Mouse (Mus musculus): ENCODE results near the gene Zfp597. TPM values are rescaled to one million over a fixed set of nuclear protein-coding genes. Genes with fewer than 3 reads are reported as not detected.
"Not testable (repeated sequence)": the region's sequence is repeated elsewhere in the genome, so short reads cannot be mapped to it uniquely, and the experiment has no call there.

The Zfp597 gene
- polyA plus RNA-seq, 1 experiment from 2014 or later = 8.1 TPM

DNA sequence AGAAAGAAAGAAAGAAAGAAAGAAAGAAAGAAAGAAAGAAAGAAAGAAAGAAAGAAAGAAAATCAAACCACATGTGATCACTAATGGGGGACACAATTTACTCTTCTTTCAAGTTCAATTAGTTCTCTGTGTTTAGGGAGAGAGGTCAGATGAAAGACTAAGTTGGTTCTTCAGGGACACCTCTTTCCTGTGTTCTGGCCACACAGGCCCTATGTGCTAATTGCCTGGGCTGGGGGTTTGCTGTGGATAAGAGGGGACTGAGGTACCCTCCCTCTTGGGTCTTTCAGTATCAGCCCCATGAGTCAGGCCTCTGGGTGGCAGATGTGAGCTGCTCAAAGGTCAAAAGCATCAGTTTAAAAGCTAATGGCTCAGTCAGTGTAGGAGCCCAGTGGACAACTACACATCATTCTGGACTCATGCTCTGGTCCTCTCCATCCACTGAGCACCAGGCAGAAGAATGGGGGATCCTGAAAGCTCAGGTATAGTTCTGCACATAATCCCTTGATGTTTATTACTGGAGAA lies 53.7 kb downstream of the Zfp597 start, which contains the start of gene Olfr15:
Gene Olfr15 (plus strand): TSS at position 291 of the 522 bp plus-strand sequence.
- no peak within 1 kb of the TSS for H3K4me2 ChIP-seq (replicated peaks; ENCODE audit: low read depth, low read length)
- H3K27me3 ChIP-seq (ENCODE audit: control insufficient read depth, insufficient read depth, low read length) = no peaks in the 10 kb centered on the region
- H3K4me1 ChIP-seq (ENCODE audit: control insufficient read depth, insufficient read depth, low read length) = no peaks in the 10 kb centered on the region
- no peak for ATAC-seq (ENCODE audit: insufficient number of reproducible peaks, insufficient read depth, low FRiP score, low read depth)
- H3K9ac ChIP-seq (replicated peaks; ENCODE audit: low read depth, low read length) = no peak within 1 kb of the TSS
- H3K4me3 ChIP-seq (ENCODE audit: low read depth, low read length) = no peak within 1 kb of the TSS
- no peak within 1 kb of the TSS for H3K27ac ChIP-seq (ENCODE audit: low read length)
- no peaks in the 10 kb centered on the region for H3K9me3 ChIP-seq (ENCODE audit: control insufficient read depth, low read depth, low read length)
- H3K36me3 ChIP-seq (ENCODE audit: control insufficient read depth, insufficient read depth, low read length) = no peaks in the 10 kb centered on the region

DNA sequence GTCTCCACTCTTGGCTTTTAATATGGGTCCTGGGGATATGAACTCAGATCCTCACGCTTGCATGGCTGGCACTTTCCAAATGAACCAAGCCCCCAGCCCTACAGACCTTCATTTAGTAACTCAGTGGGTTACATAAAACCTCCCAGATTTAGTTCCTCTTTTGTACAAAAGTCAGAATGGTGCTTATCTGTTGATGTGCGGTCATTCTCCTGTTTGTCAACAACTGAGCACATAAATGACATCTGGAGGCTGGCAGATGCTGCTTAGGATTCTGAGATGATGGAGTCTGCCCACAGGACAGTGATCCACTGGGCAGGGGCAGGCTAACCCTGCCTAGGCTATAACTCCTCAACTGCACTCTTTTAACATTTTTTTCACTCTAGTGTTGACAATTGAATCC lies 54.6 kb downstream of the Zfp597 start:
- 77% methylated on average over 2 of the region's 2 CpGs for WGBS
- no peak for ATAC-seq (ENCODE audit: insufficient number of reproducible peaks, insufficient read depth, low FRiP score, low read depth)

DNA sequence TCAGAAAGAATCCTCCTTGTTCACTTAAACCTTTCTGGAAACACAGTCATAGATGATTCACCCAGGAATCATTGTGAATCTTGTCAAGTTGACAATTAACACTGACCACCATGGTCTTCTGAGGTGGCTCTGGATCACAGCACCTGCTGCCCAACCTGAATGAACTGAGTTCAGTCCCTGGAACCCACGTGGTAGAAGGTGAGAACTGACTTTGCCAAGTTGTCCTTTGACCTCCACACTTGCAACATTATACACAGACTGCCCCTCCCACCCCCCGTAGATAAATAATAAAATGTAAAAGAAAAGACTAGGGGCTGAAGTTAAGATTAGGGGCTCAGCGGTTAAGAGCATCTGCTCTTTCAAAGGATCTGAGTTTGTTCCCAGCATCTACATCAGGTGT lies 56.3 kb downstream of the Zfp597 start:
- ATAC-seq (ENCODE audit: insufficient number of reproducible peaks, insufficient read depth, low FRiP score, low read depth) = no peak
- no peak overlapping the region for H3K4me2 ChIP-seq (replicated peaks; ENCODE audit: low read depth, low read length)
- no peak overlapping the region for H3K27ac ChIP-seq (ENCODE audit: low read length)
- no peaks in the 10 kb centered on the region for H3K9me3 ChIP-seq (ENCODE audit: control insufficient read depth, low read depth, low read length)
- no peaks in the 10 kb centered on the region for H3K4me1 ChIP-seq (ENCODE audit: control insufficient read depth, insufficient read depth, low read length)
- no peak overlapping the region for H3K9ac ChIP-seq (replicated peaks; ENCODE audit: low read depth, low read length)
- H3K4me3 ChIP-seq (ENCODE audit: low read depth, low read length) = no peak overlapping the region
- H3K27me3 ChIP-seq (ENCODE audit: control insufficient read depth, insufficient read depth, low read length) = no peaks in the 10 kb centered on the region
- WGBS = 52% methylated on average over 3 of the region's 3 CpGs
- no peaks in the 10 kb centered on the region for H3K36me3 ChIP-seq (ENCODE audit: control insufficient read depth, insufficient read depth, low read length)

More for the DNA sequence above, 54.6 kb downstream of the Zfp597 start:
- Histone ChIP-seq H3K9me3 (ENCODE audit: control insufficient read depth, low read depth, low read length) (no peaks in the 10 kb centered on the region), H3K27ac (ENCODE audit: low read length) (no peak overlapping the region), H3K4me2 (replicated peaks; ENCODE audit: low read depth, low read length) (no peak overlapping the region), H3K4me1 (ENCODE audit: control insufficient read depth, insufficient read depth, low read length) (no peaks in the 10 kb centered on the region), H3K4me3 (ENCODE audit: low read depth, low read length) (no peak overlapping the region), H3K27me3 (ENCODE audit: control insufficient read depth, insufficient read depth, low read length) (no peaks in the 10 kb centered on the region), H3K36me3 (ENCODE audit: control insufficient read depth, insufficient read depth, low read length) (no peaks in the 10 kb centered on the region), H3K9ac (replicated peaks; ENCODE audit: low read depth, low read length) (no peak overlapping the region)

- Histone ChIP-seq H3K4me2 (replicated peaks; ENCODE audit: low read depth, low read length) (no peak overlapping the region), H3K9me3 (ENCODE audit: control insufficient read depth, low read depth, low read length) (no peaks in the 10 kb centered on the region), H3K36me3 (ENCODE audit: control insufficient read depth, insufficient read depth, low read length) (no peaks in the 10 kb centered on the region), H3K9ac (replicated peaks; ENCODE audit: low read depth, low read length) (no peak overlapping the region), H3K27ac (ENCODE audit: low read length) (no peak overlapping the region), H3K27me3 (ENCODE audit: control insufficient read depth, insufficient read depth, low read length) (no peaks in the 10 kb centered on the region), H3K4me3 (ENCODE audit: low read depth, low read length) (no peak overlapping the region), H3K4me1 (ENCODE audit: control insufficient read depth, insufficient read depth, low read length) (no peaks in the 10 kb centered on the region)
- 92% methylated on average over 2 of the region's 2 CpGs for WGBS
- ATAC-seq (ENCODE audit: insufficient number of reproducible peaks, insufficient read depth, low FRiP score, low read depth) = no peak
These were observed 64.2 kb downstream of the Zfp597 start for GRCm38 (mm10) chr16:3820202-3820601.

DNA sequence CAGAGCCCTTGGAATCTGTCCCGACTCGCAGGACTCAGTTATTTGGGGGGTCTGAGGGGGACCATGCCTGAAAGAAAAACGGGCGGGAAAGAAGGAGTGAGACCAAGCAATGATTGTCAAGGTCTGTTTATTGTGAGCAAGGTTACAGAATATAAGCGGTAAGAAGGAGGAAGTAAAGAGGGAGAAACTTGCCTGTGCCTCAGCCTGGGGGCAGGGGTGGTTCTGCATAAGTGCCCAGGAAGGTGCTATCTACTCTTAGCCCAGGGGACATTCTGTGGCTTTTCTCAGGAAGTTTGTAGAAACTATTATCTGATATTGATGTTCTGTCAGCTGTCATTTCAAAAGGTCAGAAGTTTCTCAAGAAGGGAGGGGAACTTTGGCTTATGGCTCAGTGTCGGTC lies 69.7 kb downstream of the Zfp597 start:
- 82% methylated on average over 6 of the region's 6 CpGs for WGBS
- H3K9me3 ChIP-seq (ENCODE audit: control insufficient read depth, low read depth, low read length); H3K4me1 ChIP-seq (ENCODE audit: control insufficient read depth, insufficient read depth, low read length); H3K36me3 ChIP-seq (ENCODE audit: control insufficient read depth, insufficient read depth, low read length); H3K27me3 ChIP-seq (ENCODE audit: control insufficient read depth, insufficient read depth, low read length); H3K4me2 ChIP-seq (replicated peaks; ENCODE audit: low read depth, low read length); H3K27ac ChIP-seq (ENCODE audit: low read length); H3K4me3 ChIP-seq (ENCODE audit: low read depth, low read length); H3K9ac ChIP-seq (replicated peaks; ENCODE audit: low read depth, low read length); ATAC-seq (ENCODE audit: insufficient number of reproducible peaks, insufficient read depth, low FRiP score, low read depth): not testable (repeated sequence)

Small RNA genes within 50 kb of the gene (microRNA-seq; reads per million reads assigned to microRNA genes)
- gene Gm23493 = not detected

Other genes starting within 250 kb of the Zfp597 start
- not detected in 2 replicates for gene Mefv, start 166.5 kb downstream of the Zfp597 start, polyA plus RNA-seq (2014; fragmentation: Nextera tagmentation; extraction: Ambion mirVana)
- gene Zfp263, start 140.5 kb downstream of the Zfp597 start, polyA plus RNA-seq (2014; fragmentation: Nextera tagmentation; extraction: Ambion mirVana) = 29.9 and 30.3 TPM in 2 replicates
- not detected in 2 replicates for gene Olfr15, start 53.7 kb downstream of the Zfp597 start, polyA plus RNA-seq (2014; fragmentation: Nextera tagmentation; extraction: Ambion mirVana)
- 1.7 TPM in 2 replicates for gene Zfp174, start 37.3 kb downstream of the Zfp597 start, polyA plus RNA-seq (2014; fragmentation: Nextera tagmentation; extraction: Ambion mirVana)
- 49.1 and 53.0 TPM in 2 replicates for gene Naa60, start 12.2 kb downstream of the Zfp597 start, polyA plus RNA-seq (2014; fragmentation: Nextera tagmentation; extraction: Ambion mirVana)
- 1.00 and 3.2 TPM in 2 replicates for gene Gm20695, start 87 bp upstream of the Zfp597 start, polyA plus RNA-seq (2014; fragmentation: Nextera tagmentation; extraction: Ambion mirVana)
- gene 1700037C18Rik, start 24.1 kb upstream of the Zfp597 start, polyA plus RNA-seq (2014; fragmentation: Nextera tagmentation; extraction: Ambion mirVana) = 6.2 and 6.6 TPM in 2 replicates
- 28.3 and 28.9 TPM in 2 replicates for gene Cluap1, start 24.2 kb upstream of the Zfp597 start, polyA plus RNA-seq (2014; fragmentation: Nextera tagmentation; extraction: Ambion mirVana)
- 0.83 and 1.2 TPM in 2 replicates for gene Nlrc3, start 92.1 kb upstream of the Zfp597 start, polyA plus RNA-seq (2014; fragmentation: Nextera tagmentation; extraction: Ambion mirVana)
- 23.1 and 28.1 TPM in 2 replicates for gene Slx4, start 119.2 kb upstream of the Zfp597 start, polyA plus RNA-seq (2014; fragmentation: Nextera tagmentation; extraction: Ambion mirVana)
- gene Dnase1, start 152.4 kb upstream of the Zfp597 start, polyA plus RNA-seq (2014; fragmentation: Nextera tagmentation; extraction: Ambion mirVana) = 5.5 and 12.0 TPM in 2 replicates
- gene Trap1, start 193.3 kb upstream of the Zfp597 start, polyA plus RNA-seq (2014; fragmentation: Nextera tagmentation; extraction: Ambion mirVana) = 93.4 and 94.0 TPM in 2 replicates

Measured in stomach, embryonic 14.5 days (tissue).